In genomic region chr11:103662546-103662945, GRCm38 (mm10) we compare ENCODE assay signal across 25 mouse cellular contexts. TPM values are rescaled to one million over a fixed set of nuclear protein-coding genes. Genes with fewer than 3 reads are reported as not detected.
DNase-seq lines count a peak whose midpoint lies in the region.
"Had no signal": no experiment of that assay in that cellular context is flagged by ENCODE, and none has a peak within 500 bp of the region (broad histone marks: within the 10 kb centered on the region; RNA-seq: fewer than 3 reads in every experiment).

No protein-coding gene starts in this region.

- no peaks in the 10 kb centered on the region for H3K9me3 ChIP-seq in midbrain, embryonic 10.5 days (replicated peaks)
- no peaks in the 10 kb centered on the region for H3K9me3 ChIP-seq in limb, embryonic 10.5 days (replicated peaks)
- H3K9me3 ChIP-seq: embryonic facial prominence, embryonic 15.5 days; heart, embryonic 13.5 days; limb, embryonic 13.5 days had no signal

- H3K4me3 ChIP-seq in midbrain, embryonic 10.5 days, result no peak overlapping the region
- H3K4me3 ChIP-seq in limb, embryonic 10.5 days, result no peak overlapping the region
- H3K4me3 ChIP-seq: embryonic facial prominence, embryonic 15.5 days; heart, embryonic 13.5 days; limb, embryonic 13.5 days had no signal

- peaks cover 25% of the 10 kb centered on the region for H3K4me1 ChIP-seq in midbrain, embryonic 10.5 days
- H3K4me1 ChIP-seq in limb, embryonic 10.5 days, result peaks cover 25% of the 10 kb centered on the region

- no peaks in the 10 kb centered on the region for H3K36me3 ChIP-seq in midbrain, embryonic 10.5 days
- H3K36me3 ChIP-seq in limb, embryonic 10.5 days, result no peaks in the 10 kb centered on the region
- H3K36me3 ChIP-seq: embryonic facial prominence, embryonic 15.5 days; heart, embryonic 13.5 days; limb, embryonic 13.5 days had no signal

- peaks cover 33% of the 10 kb centered on the region for H3K27me3 ChIP-seq in midbrain, embryonic 10.5 days (ENCODE audit: low read depth, poor library complexity, severe bottlenecking)
- peaks cover 4% of the 10 kb centered on the region; the same call in 1 of the 2 replicates for H3K27me3 ChIP-seq in limb, embryonic 10.5 days (ENCODE audit: low read depth, poor library complexity, severe bottlenecking)

- intact Hi-C loops in left cerebral cortex, postnatal 4 days (cut with DNase I), result no loop called here
- intact Hi-C loops in left cerebral cortex, postnatal 36 days (cut with DNase I), result loop anchor here (1.0 kb wide), 1 partner anchor 13 kb away; the partner anchor contains the start of gene Rprml

- 82% methylated on average over 5 of the region's 5 CpGs for WGBS in midbrain, embryonic 10.5 days
- WGBS in limb, embryonic 10.5 days, result 90% methylated on average over 5 of the region's 5 CpGs

- no peak overlapping the region for H3K27ac ChIP-seq in midbrain, embryonic 10.5 days (replicated peaks)
- H3K27ac ChIP-seq in limb, embryonic 10.5 days, result no peak overlapping the region
- H3K27ac ChIP-seq: embryonic facial prominence, embryonic 15.5 days; heart, embryonic 13.5 days; limb, embryonic 13.5 days; liver, embryonic 14.5 days had no signal

- peak; percentile 72 for DNase-seq in left cerebral cortex, adult 11 months (ENCODE audit: low spot score)
- DNase-seq in left cerebral cortex, postnatal 4 days, result no peak
- peak; percentile 84 for DNase-seq in layer of hippocampus, adult 9-11 months
- peak; percentile 76 to 83 for DNase-seq in left cerebral cortex, postnatal 36 days (ENCODE audit: low spot score in 2 of 2)
- peak; percentile 43 for DNase-seq in right cerebral cortex, postnatal 4 days
- DNase-seq in midbrain, embryonic 10.5 days (ENCODE audit: low spot score), result no peak
- no peak for DNase-seq in limb, embryonic 10.5 days (ENCODE audit: low spot score)
- no peak for DNase-seq in testis, postnatal 10 days (ENCODE audit: low spot score)
- DNase-seq: adrenal gland, postnatal 25 days; cerebellum, adult 8-10 months; heart, adult 11 months; heart, postnatal 4 days; kidney, adult 9 months; kidney, postnatal 36 days had no signal

RNA-seq across cellular contexts. Expression of gene Rprml, which starts 13.2 kb away (rescaled TPM):
- 10 to 100 TPM; 51.6 to 64.6 TPM for total RNA-seq in left cerebral cortex, postnatal 4 days (2021)
- total RNA-seq in left cerebral cortex, postnatal 36 days (2021), result 10 to 100 TPM; 84.9 to 98.5 TPM
- polyA plus RNA-seq in midbrain, embryonic 10.5 days (2016; fragmentation: Nextera tagmentation; extraction: Ambion mirVana), result 0.14 TPM in 1 of 2 replicates, not detected in the other
- polyA plus RNA-seq in limb, embryonic 10.5 days (2016; fragmentation: Nextera tagmentation; extraction: Ambion mirVana), result 0.48 and 1.0 TPM in 2 replicates
- total RNA-seq: heart, postnatal 4 days; megakaryocyte progenitor cell, adult 5-6 weeks had no signal
- polyA plus RNA-seq: forebrain, embryonic 11.5 days; heart, embryonic 13.5 days; liver, embryonic 14.5 days; lung, embryonic 16.5 days; thymus, postnatal 0 days had no signal

RNA-seq across cellular contexts. Expression of gene Lyzl6, which starts 23.9 kb away (rescaled TPM):
- total RNA-seq in left cerebral cortex, postnatal 4 days (2021), result not detected
- total RNA-seq in left cerebral cortex, postnatal 36 days (2021), result not detected
- polyA plus RNA-seq in midbrain, embryonic 10.5 days (2016; fragmentation: Nextera tagmentation; extraction: Ambion mirVana), result not detected in 2 replicates
- not detected in 2 replicates for polyA plus RNA-seq in limb, embryonic 10.5 days (2016; fragmentation: Nextera tagmentation; extraction: Ambion mirVana)
- total RNA-seq: adrenal gland, postnatal 25 days; gastrocnemius, adult 8-10 months; heart, postnatal 4 days; megakaryocyte progenitor cell, adult 5-6 weeks; midbrain, postnatal 0 days had no signal
- polyA plus RNA-seq: embryonic facial prominence, embryonic 15.5 days; forebrain, embryonic 11.5 days; heart, embryonic 13.5 days; limb, embryonic 13.5 days; liver, embryonic 14.5 days; lung, embryonic 16.5 days; midbrain, postnatal 0 days; small intestine, adult 2 months; thymus, postnatal 0 days had no signal

RNA-seq across cellular contexts. Expression of gene Gosr2, which starts 35.2 kb away (rescaled TPM):
- 10 to 100 TPM; 74.3 to 84.6 TPM for total RNA-seq in left cerebral cortex, postnatal 4 days (2021)
- 10 to 100 TPM; 64.0 to 70.3 TPM for total RNA-seq in left cerebral cortex, postnatal 36 days (2021)
- polyA plus RNA-seq in midbrain, embryonic 10.5 days (2016; fragmentation: Nextera tagmentation; extraction: Ambion mirVana), result 95.6 and 105 TPM in 2 replicates
- polyA plus RNA-seq in limb, embryonic 10.5 days (2016; fragmentation: Nextera tagmentation; extraction: Ambion mirVana), result 94.5 and 108 TPM in 2 replicates

RNA-seq across cellular contexts. Expression of gene Gm884, which starts 41.6 kb away (rescaled TPM):
- total RNA-seq in left cerebral cortex, postnatal 4 days (2021), result not detected
- under 1 TPM in 1 of 2 experiments, not detected in 1; 0.05 TPM for total RNA-seq in left cerebral cortex, postnatal 36 days (2021)
- not detected in 2 replicates for polyA plus RNA-seq in midbrain, embryonic 10.5 days (2016; fragmentation: Nextera tagmentation; extraction: Ambion mirVana)
- polyA plus RNA-seq in limb, embryonic 10.5 days (2016; fragmentation: Nextera tagmentation; extraction: Ambion mirVana), result not detected in 2 replicates
- total RNA-seq: adrenal gland, postnatal 25 days; gastrocnemius, adult 8-10 months; heart, postnatal 4 days; megakaryocyte progenitor cell, adult 5-6 weeks had no signal
- polyA plus RNA-seq: embryonic facial prominence, embryonic 15.5 days; forebrain, embryonic 11.5 days; heart, embryonic 13.5 days; limb, embryonic 13.5 days; liver, embryonic 14.5 days; lung, embryonic 16.5 days; midbrain, postnatal 0 days; small intestine, adult 2 months; thymus, postnatal 0 days had no signal

Comparison
In these comparisons a context has a peak if more than half of its experiments do, and no peak if none do; other contexts are left out.
1. DNase-seq: peak in left cerebral cortex, adult 11 months (single experiment), layer of hippocampus, adult 9-11 months (single experiment), left cerebral cortex, postnatal 36 days (2 of 2) and right cerebral cortex, postnatal 4 days (single experiment); none in left cerebral cortex, postnatal 4 days (single experiment), midbrain, embryonic 10.5 days (single experiment), limb, embryonic 10.5 days (single experiment) and testis, postnatal 10 days (single experiment).